28 mouse cellular contexts compared by ENCODE assay signal in genomic region chr12:85866624-85867023, GRCm38 (mm10). TPM values are rescaled to one million over a fixed set of nuclear protein-coding genes. Genes with fewer than 3 reads are reported as not detected.
A peak's percentile ranks its signal among the peaks of the same experiment; 100 is the strongest.
DNase-seq lines count a peak whose midpoint lies in the region; ATAC-seq and TF ChIP-seq lines count a peak whose summit lies in the region.
"Had no signal": no experiment of that assay in that cellular context is flagged by ENCODE, and none has a peak within 500 bp of the region (broad histone marks: within the 10 kb centered on the region; RNA-seq: fewer than 3 reads in every experiment).

No protein-coding gene starts in this region.

- H3K27me3 ChIP-seq in intestine, postnatal 0 days (replicated peaks; ENCODE audit: control insufficient read depth, insufficient read depth, low read length) = no peaks in the 10 kb centered on the region
- H3K27me3 ChIP-seq in intestine, embryonic 15.5 days (replicated peaks) = no peaks in the 10 kb centered on the region
- H3K27me3 ChIP-seq in lung, embryonic 14.5 days (ENCODE audit: insufficient read depth, low read length) = no peaks in the 10 kb centered on the region
- no peaks in the 10 kb centered on the region for H3K27me3 ChIP-seq in stomach, embryonic 15.5 days (replicated peaks)
- H3K27me3 ChIP-seq: embryonic facial prominence, embryonic 12.5 days; heart, embryonic 13.5 days; midbrain, embryonic 15.5 days; neural tube, embryonic 15.5 days had no signal

- peak; percentile 43 for DNase-seq in lung, embryonic 14.5 days
- no peak for DNase-seq in lung, postnatal 4 days
- peak; percentile 24 for DNase-seq in Muller cell, postnatal 12 days (ENCODE audit: inconsistent ontology term)
- DNase-seq: adrenal gland, postnatal 10 days; cerebellum, adult 8-10 months; cerebellum, postnatal 25 days; gastrocnemius, adult 2 months; gastrocnemius, postnatal 36 days; heart, adult 2 months; heart, postnatal 10 days; kidney, adult 18-20 months; kidney, postnatal 36 days; left cerebral cortex, postnatal 4 days; right cerebral cortex, postnatal 4 days had no signal

- 56% methylated on average over 4 of the region's 4 CpGs for WGBS in intestine, postnatal 0 days
- 67% methylated on average over 4 of the region's 4 CpGs for WGBS in intestine, embryonic 15.5 days
- whole genome bisulfite sequencing in lung, embryonic 14.5 days = 59% methylated on average over 4 of the region's 4 CpGs
- WGBS in stomach, embryonic 15.5 days = 62% methylated on average over 4 of the region's 4 CpGs

- no peak for TF ChIP-seq CTCF in intestine, postnatal 0 days (IDR thresholded peaks at IDR 0.05; ENCODE audit: low read depth)
- TF ChIP-seq CTCF in lung, embryonic 14.5 days (IDR thresholded peaks at IDR 0.05; ENCODE audit: low read depth) = no peak

- H3K36me3 ChIP-seq in intestine, postnatal 0 days (ENCODE audit: control insufficient read depth, insufficient read depth) = 0 out of 2 replicates have a peak, but pooled peaks cover 8% of the 10 kb centered on the region
- no peaks in the 10 kb centered on the region for H3K36me3 ChIP-seq in intestine, embryonic 15.5 days
- H3K36me3 ChIP-seq in lung, embryonic 14.5 days (ENCODE audit: insufficient read depth) = peaks cover 4% of the 10 kb centered on the region; the same call in 1 of the 2 replicates
- H3K36me3 ChIP-seq in stomach, embryonic 15.5 days = no peaks in the 10 kb centered on the region
- H3K36me3 ChIP-seq: embryonic facial prominence, embryonic 12.5 days; midbrain, embryonic 15.5 days had no signal

- H3K4me3 ChIP-seq in intestine, postnatal 0 days (ENCODE audit: low read depth, low read length) = no peak overlapping the region
- H3K4me3 ChIP-seq in intestine, embryonic 15.5 days (replicated peaks) = no peak overlapping the region
- H3K4me3 ChIP-seq in lung, embryonic 14.5 days (ENCODE audit: low read depth, low read length) = no peak overlapping the region
- H3K4me3 ChIP-seq in stomach, embryonic 15.5 days (replicated peaks) = no peak overlapping the region
- H3K4me3 ChIP-seq: embryonic facial prominence, embryonic 12.5 days; gastrocnemius, adult 2 months; heart, adult 2 months; heart, embryonic 13.5 days; layer of hippocampus, adult 2 months; midbrain, embryonic 10.5 days; midbrain, embryonic 15.5 days; neural tube, embryonic 15.5 days had no signal

- no peak overlapping the region for H3K9ac ChIP-seq in intestine, postnatal 0 days (ENCODE audit: low read depth, low read length)
- H3K9ac ChIP-seq in intestine, embryonic 15.5 days = no peak overlapping the region
- H3K9ac ChIP-seq in lung, embryonic 14.5 days = no peak overlapping the region
- H3K9ac ChIP-seq in stomach, embryonic 15.5 days = no peak overlapping the region
- H3K9ac ChIP-seq: embryonic facial prominence, embryonic 12.5 days; heart, embryonic 13.5 days; hindbrain, embryonic 14.5 days; liver, embryonic 14.5 days; midbrain, embryonic 15.5 days; neural tube, embryonic 15.5 days had no signal

- H3K4me1 ChIP-seq in intestine, postnatal 0 days (replicated peaks; ENCODE audit: control insufficient read depth, insufficient read depth, low read length) = no peaks in the 10 kb centered on the region
- H3K4me1 ChIP-seq in intestine, embryonic 15.5 days (replicated peaks) = no peaks in the 10 kb centered on the region
- no peaks in the 10 kb centered on the region for H3K4me1 ChIP-seq in lung, embryonic 14.5 days (ENCODE audit: insufficient read depth)
- peaks cover 8% of the 10 kb centered on the region; the same call in 1 of the 2 replicates for H3K4me1 ChIP-seq in stomach, embryonic 15.5 days

- H3K9me3 ChIP-seq in intestine, postnatal 0 days (ENCODE audit: control insufficient read depth) = no peaks in the 10 kb centered on the region
- H3K9me3 ChIP-seq in intestine, embryonic 15.5 days = no peaks in the 10 kb centered on the region
- no peaks in the 10 kb centered on the region for H3K9me3 ChIP-seq in lung, embryonic 14.5 days (ENCODE audit: low read depth, low read length)
- H3K9me3 ChIP-seq in stomach, embryonic 15.5 days = no peaks in the 10 kb centered on the region
- H3K9me3 ChIP-seq: embryonic facial prominence, embryonic 12.5 days; heart, embryonic 13.5 days; midbrain, embryonic 10.5 days; midbrain, embryonic 15.5 days; neural tube, embryonic 15.5 days had no signal

- peak; percentile 73 for ATAC-seq in intestine, postnatal 0 days
- no peak; the same call in 1 of the 2 replicates for ATAC-seq in intestine, embryonic 15.5 days
- no peak; the same call in 1 of the 2 replicates for ATAC-seq in lung, embryonic 14.5 days (ENCODE audit: insufficient read depth)
- ATAC-seq in stomach, embryonic 15.5 days (ENCODE audit: insufficient read depth, low FRiP score, low read depth) = peak; percentile 71
- ATAC-seq in erythroid progenitor cell, adult 5-6 weeks (replicated peaks; ENCODE audit: low FRiP score, poor library complexity, severe bottlenecking) = no peak
- no peak for ATAC-seq in megakaryocyte progenitor cell, adult 5-6 weeks (replicated peaks; ENCODE audit: poor library complexity)
- ATAC-seq: forebrain, embryonic 16.5 days; midbrain, embryonic 15.5 days had no signal

- H3K4me2 ChIP-seq in intestine, postnatal 0 days (replicated peaks; ENCODE audit: low read depth) = no peak overlapping the region
- H3K4me2 ChIP-seq in intestine, embryonic 15.5 days (replicated peaks) = no peak overlapping the region
- H3K4me2 ChIP-seq in lung, embryonic 14.5 days = no peak overlapping the region
- no peak overlapping the region for H3K4me2 ChIP-seq in stomach, embryonic 15.5 days
- H3K4me2 ChIP-seq: embryonic facial prominence, embryonic 12.5 days; heart, embryonic 13.5 days; hindbrain, embryonic 14.5 days; midbrain, embryonic 15.5 days; neural tube, embryonic 15.5 days had no signal

- no peak overlapping the region for H3K27ac ChIP-seq in intestine, postnatal 0 days (ENCODE audit: low read depth, low read length)
- H3K27ac ChIP-seq in intestine, embryonic 15.5 days = no peak overlapping the region
- 0 out of 2 replicates have a peak overlapping the region, but pooled peaks have one; percentile 42 for H3K27ac ChIP-seq in lung, embryonic 14.5 days (ENCODE audit: low read depth)
- H3K27ac ChIP-seq in stomach, embryonic 15.5 days = no peak overlapping the region
- H3K27ac ChIP-seq: embryonic facial prominence, embryonic 12.5 days; gastrocnemius, adult 2 months; heart, adult 2 months; heart, embryonic 13.5 days; hindbrain, embryonic 14.5 days; layer of hippocampus, adult 2 months; liver, embryonic 14.5 days; midbrain, embryonic 10.5 days; midbrain, embryonic 15.5 days; neural tube, embryonic 15.5 days had no signal

RNA-seq across cellular contexts. Expression of gene Ttll5, which starts 42.2 kb away (rescaled TPM):
- 3.3 and 3.6 TPM in 2 replicates for polyA plus RNA-seq in intestine, postnatal 0 days (2015; fragmentation: Nextera tagmentation; extraction: Ambion mirVana)
- 9.0 and 10.1 TPM in 2 replicates for polyA plus RNA-seq in intestine, embryonic 15.5 days (2015; fragmentation: Nextera tagmentation; extraction: Ambion mirVana)
- polyA plus RNA-seq in lung, embryonic 14.5 days (2014; fragmentation: Nextera tagmentation; extraction: Ambion mirVana) = 17.5 and 21.3 TPM in 2 replicates
- 12.4 and 13.0 TPM in 2 replicates for polyA plus RNA-seq in stomach, embryonic 15.5 days (2015; fragmentation: Nextera tagmentation; extraction: Ambion mirVana)
- 38.9 and 57.8 TPM in 2 replicates for total RNA-seq in erythroid progenitor cell, adult 5-6 weeks (2015; ENCODE audit: low replicate concordance)
- total RNA-seq in erythroid progenitor cell, adult 5-6 weeks (2017; ENCODE audit: low replicate concordance) = 28.6 and 52.0 TPM in 2 replicates
- 19.3 and 20.8 TPM in 2 replicates for total RNA-seq in megakaryocyte progenitor cell, adult 5-6 weeks (2015)
- 17.0 and 20.1 TPM in 2 replicates for total RNA-seq in megakaryocyte progenitor cell, adult 5-6 weeks (2017)

RNA-seq across cellular contexts. Expression of gene Erg28, which starts 42.3 kb away (rescaled TPM):
- polyA plus RNA-seq in intestine, postnatal 0 days (2015; fragmentation: Nextera tagmentation; extraction: Ambion mirVana) = 114 and 116 TPM in 2 replicates
- polyA plus RNA-seq in intestine, embryonic 15.5 days (2015; fragmentation: Nextera tagmentation; extraction: Ambion mirVana) = 153 and 154 TPM in 2 replicates
- polyA plus RNA-seq in lung, embryonic 14.5 days (2014; fragmentation: Nextera tagmentation; extraction: Ambion mirVana) = 113 and 118 TPM in 2 replicates
- 128 and 132 TPM in 2 replicates for polyA plus RNA-seq in stomach, embryonic 15.5 days (2015; fragmentation: Nextera tagmentation; extraction: Ambion mirVana)
- 41.8 and 49.5 TPM in 2 replicates for total RNA-seq in erythroid progenitor cell, adult 5-6 weeks (2015; ENCODE audit: low replicate concordance)
- 20.9 and 24.5 TPM in 2 replicates for total RNA-seq in erythroid progenitor cell, adult 5-6 weeks (2017; ENCODE audit: low replicate concordance)
- 77.1 and 80.2 TPM in 2 replicates for total RNA-seq in megakaryocyte progenitor cell, adult 5-6 weeks (2015)
- 76.9 and 93.4 TPM in 2 replicates for total RNA-seq in megakaryocyte progenitor cell, adult 5-6 weeks (2017)

Comparison
In these comparisons a context has a peak if more than half of its experiments do, and no peak if none do; other contexts are left out.
1. ATAC-seq: peak in intestine, postnatal 0 days (single experiment) and stomach, embryonic 15.5 days (single experiment); none in intestine, embryonic 15.5 days (single experiment), lung, embryonic 14.5 days (single experiment), erythroid progenitor cell, adult 5-6 weeks (single experiment) and megakaryocyte progenitor cell, adult 5-6 weeks (single experiment).
2. DNase-seq: peak in lung, embryonic 14.5 days (single experiment) and Muller cell, postnatal 12 days (single experiment); none in lung, postnatal 4 days (0 of 2).